Mouse (Mus musculus) forebrain, embryonic 16.5 days (tissue): ENCODE measurements at regions not wholly inside any gene's neighbourhood (a gene's known extent, or its start where the extent isn't known, plus 50 kb on each side); places are given as distances from the start of the nearest gene placed in this dataset.

ENCODE experiments used
- ATAC-seq: fragments of 200-750 bp; cut with Nextera tagmentation; 2 replicates; pipeline ENCODE4 v1.8.0; 2017; ENCODE audit warnings: mild to moderate bottlenecking, moderate library complexity
- H3K27ac ChIP-seq: fragments of 300-500 bp; sonication (generic); 2 replicates; pipeline ENCODE4 v1.5.1; 2014; ENCODE audit warnings: low read length, control low read depth
- H3K27me3 ChIP-seq: fragments of 300-500 bp; sonication (generic); replicated peaks from 2 replicates; pipeline ENCODE4 v1.6.1; 2014; ENCODE audit warnings: low read length; ENCODE audit not compliant: control insufficient read depth, insufficient read depth
- H3K36me3 ChIP-seq: fragments of 300-500 bp; sonication (generic); 2 replicates; pipeline ENCODE4 v1.6.1; 2014; ENCODE audit not compliant: control insufficient read depth, insufficient read depth
- H3K4me1 ChIP-seq: fragments of 300-500 bp; sonication (generic); replicated peaks from 2 replicates; pipeline ENCODE4 v1.6.1; 2014; ENCODE audit warnings: low read length; ENCODE audit not compliant: control insufficient read depth, insufficient read depth
- H3K4me2 ChIP-seq: fragments of 300-500 bp; sonication (generic); 2 replicates; pipeline ENCODE4 v1.6.1; 2014; ENCODE audit warnings: mild to moderate bottlenecking, low read length, control low read depth
- H3K4me3 ChIP-seq: fragments of 300-500 bp; sonication (generic); replicated peaks from 2 replicates; pipeline ENCODE4 v1.5.1; 2014; ENCODE audit warnings: mild to moderate bottlenecking, low read length, control low read depth
- H3K9ac ChIP-seq: fragments of 300-500 bp; sonication (generic); replicated peaks from 2 replicates; pipeline ENCODE4 v1.6.1; 2014; ENCODE audit warnings: low read depth, low read length, control low read depth
- H3K9me3 ChIP-seq: fragments of 300-500 bp; sonication (generic); 2 replicates; pipeline ENCODE4 v1.6.1; 2016; ENCODE audit warnings: low read length; ENCODE audit not compliant: control insufficient read depth
- WGBS: fragments of 180-500 bp; shearing (Covaris S2); extraction: QIAGEN DNeasy Blood & Tissue Kit; methylation state at CpG from one replicate; pipeline ENCODE4 v1.1.7; 2014; 5-methylcytosine and 5-hydroxymethylcytosine counted together

- peak overlapping the region; percentile 41; the same call in 1 of the 2 replicates for H3K27ac ChIP-seq
- ATAC-seq: peak; percentile 55; the same call in 1 of the 2 replicates
These were observed 103.6 kb upstream of the 2610001J05Rik start for GRCm38 (mm10) chr6:13974710-13975506.

GRCm38 (mm10) chr6:13964471-13964870 lies 93.2 kb upstream of the 2610001J05Rik start:
- Histone ChIP-seq H3K4me3 (no peak overlapping the region), H3K4me2 (no peak overlapping the region), H3K27ac (no peak overlapping the region), H3K9ac (no peak overlapping the region), H3K4me1 (no peaks in the 10 kb centered on the region), H3K9me3 (no peaks in the 10 kb centered on the region), H3K36me3 (no peaks in the 10 kb centered on the region), H3K27me3 (no peaks in the 10 kb centered on the region)
- WGBS: 63% methylated on average over 2 of the region's 2 CpGs
- ATAC-seq: 0 out of 2 replicates have a peak, but pooled peaks have one; percentile 23

More at GRCm38 (mm10) chr6:13974710-13975506, 103.6 kb upstream of the 2610001J05Rik start:
- Histone ChIP-seq H3K36me3 (no peaks in the 10 kb centered on the region), H3K4me2 (no peak overlapping the region), H3K4me1 (peaks cover 6% of the 10 kb centered on the region; the same call in 1 of the 2 replicates), H3K27me3 (no peaks in the 10 kb centered on the region), H3K4me3 (no peak overlapping the region), H3K9ac (no peak overlapping the region), H3K9me3 (peaks cover 2% of the 10 kb centered on the region; the same call in 1 of the 2 replicates)
- WGBS: 65% methylated on average over 14 of the region's 14 CpGs

- H3K4me3 ChIP-seq: no peak overlapping the region
- no peak overlapping the region for H3K27ac ChIP-seq
- H3K9me3 ChIP-seq: no peaks in the 10 kb centered on the region
- ATAC-seq: no peak
- H3K4me1 ChIP-seq: no peaks in the 10 kb centered on the region
- H3K27me3 ChIP-seq: no peaks in the 10 kb centered on the region
- no peaks in the 10 kb centered on the region for H3K36me3 ChIP-seq
- no peak overlapping the region for H3K9ac ChIP-seq
- WGBS: 49% methylated on average over 2 of the region's 2 CpGs
- no peak overlapping the region for H3K4me2 ChIP-seq
These were observed 92.7 kb upstream of the 2610001J05Rik start for GRCm38 (mm10) chr6:13964013-13964412.

GRCm38 (mm10) chr6:13949640-13950039 lies 78.3 kb upstream of the 2610001J05Rik start:
- Histone ChIP-seq H3K4me3 (no peak overlapping the region), H3K4me2 (no peak overlapping the region), H3K9ac (no peak overlapping the region), H3K27me3 (no peaks in the 10 kb centered on the region), H3K36me3 (no peaks in the 10 kb centered on the region), H3K4me1 (no peaks in the 10 kb centered on the region), H3K9me3 (no peaks in the 10 kb centered on the region), H3K27ac (no peak overlapping the region)
- no peak for ATAC-seq
- WGBS: 74% methylated on average over 4 of the region's 4 CpGs

GRCm38 (mm10) chr6:13920809-13921760 lies 49.8 kb upstream of the 2610001J05Rik start:
- Histone ChIP-seq H3K9ac (no peak overlapping the region), H3K4me1 (0 out of 2 replicates have a peak, but pooled peaks cover 3% of the 10 kb centered on the region), H3K4me3 (no peak overlapping the region), H3K36me3 (no peaks in the 10 kb centered on the region), H3K27me3 (no peaks in the 10 kb centered on the region), H3K9me3 (no peaks in the 10 kb centered on the region), H3K27ac (peak overlapping the region; percentile 61), H3K4me2 (no peak overlapping the region)
- ATAC-seq: peak; percentile 90
- WGBS: 48% methylated on average over 9 of the region's 9 CpGs
